Mouse (Mus musculus): Measurements from ENCODE around the gene Vrk2.

The Vrk2 gene

DNA sequence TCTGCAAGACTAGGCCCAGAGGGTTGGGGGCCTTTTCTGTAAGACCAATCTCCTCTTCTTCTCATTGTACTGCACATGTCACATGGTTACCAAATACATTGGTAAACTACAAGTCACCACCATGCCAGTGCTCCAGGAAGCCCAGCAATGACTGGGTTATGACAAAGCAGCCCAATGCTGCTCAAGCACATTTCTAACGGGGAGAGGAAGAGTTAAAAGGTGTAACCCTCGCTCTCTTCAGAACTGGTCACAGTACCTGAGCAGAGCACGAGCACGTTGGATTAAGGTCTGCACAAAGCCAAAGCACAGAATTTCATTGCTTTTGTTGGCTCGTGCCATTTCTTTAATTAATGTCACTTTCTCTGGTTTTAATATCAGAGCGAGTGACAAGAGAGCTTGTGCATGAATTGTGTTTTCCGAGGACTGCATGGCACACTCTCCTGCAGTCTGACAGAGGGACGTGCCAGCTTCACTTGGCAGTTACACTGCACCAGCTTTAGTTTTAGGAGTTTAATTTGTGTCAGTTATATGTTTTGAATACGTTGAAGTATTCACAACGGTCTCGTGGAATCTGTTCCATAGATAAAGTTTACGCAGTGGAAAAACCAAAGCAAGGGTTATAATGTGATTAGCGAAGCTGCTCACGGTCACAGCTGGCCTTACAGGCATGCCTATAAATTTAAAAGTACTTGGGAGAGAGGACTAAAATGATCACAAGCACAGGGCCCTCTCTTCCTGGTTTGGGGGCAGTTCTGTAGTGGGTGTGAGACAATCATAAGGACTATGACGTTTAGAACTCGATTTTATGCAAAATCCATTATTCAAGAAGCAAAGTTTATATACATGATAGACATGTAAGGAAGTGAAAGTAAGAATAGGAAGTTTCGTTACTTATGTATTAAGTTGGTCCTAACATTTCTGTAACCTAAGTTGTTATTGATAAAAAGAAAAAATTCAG, 8.1 kb downstream of the Vrk2 start:
- intact Hi-C loops (cut with DNase I) = no loop called here

GRCm38 (mm10) chr11:26551551-26551950, 42.2 kb downstream of the Vrk2 start:
- intact Hi-C loops (cut with DNase I) = no loop called here

GRCm38 (mm10) chr11:26537816-26538215, 56.0 kb downstream of the Vrk2 start:
- intact Hi-C loops (cut with DNase I) = no loop called here

GRCm38 (mm10) chr11:26533828-26534119, 60.0 kb downstream of the Vrk2 start:
- intact Hi-C loops (cut with DNase I) = no loop called here

DNA sequence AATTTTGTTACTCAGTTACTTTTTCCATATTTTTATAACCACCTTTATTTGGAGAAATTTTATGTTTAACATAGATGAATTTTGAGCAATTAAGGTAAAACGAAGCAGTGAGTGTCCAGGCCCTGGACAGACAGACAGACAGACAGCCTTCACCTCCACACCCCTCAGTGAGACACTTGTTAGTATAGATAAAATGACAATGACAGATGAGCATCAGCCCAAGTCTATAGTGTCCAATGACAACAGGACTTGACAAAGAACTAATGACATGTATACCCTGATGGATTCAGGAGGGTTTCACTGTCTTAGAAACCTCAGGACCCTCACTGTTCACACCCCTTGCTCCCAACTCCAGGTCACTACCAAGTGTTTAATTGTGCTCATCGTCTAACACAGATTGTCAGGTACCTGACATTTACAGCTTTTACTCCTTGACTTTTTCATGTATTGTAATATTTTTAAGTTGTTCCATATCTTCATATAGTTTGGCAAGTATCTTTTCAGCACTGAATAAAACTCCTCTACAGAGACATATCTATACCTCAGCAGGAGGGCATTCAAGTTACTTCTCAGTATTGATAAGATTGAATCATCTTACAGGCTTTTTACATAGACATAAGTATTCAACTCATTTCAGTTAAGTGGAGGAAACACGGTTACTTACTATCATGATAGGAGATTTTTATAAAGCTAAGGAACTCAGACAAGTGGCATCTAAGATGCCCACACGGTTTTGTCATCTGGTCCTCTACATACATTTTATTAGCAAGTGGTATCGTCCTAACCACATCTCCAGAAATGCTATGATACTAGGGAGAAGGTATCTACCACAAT, 60.6 kb downstream of the Vrk2 start:
- intact Hi-C loops (cut with DNase I) = no loop called here

DNA sequence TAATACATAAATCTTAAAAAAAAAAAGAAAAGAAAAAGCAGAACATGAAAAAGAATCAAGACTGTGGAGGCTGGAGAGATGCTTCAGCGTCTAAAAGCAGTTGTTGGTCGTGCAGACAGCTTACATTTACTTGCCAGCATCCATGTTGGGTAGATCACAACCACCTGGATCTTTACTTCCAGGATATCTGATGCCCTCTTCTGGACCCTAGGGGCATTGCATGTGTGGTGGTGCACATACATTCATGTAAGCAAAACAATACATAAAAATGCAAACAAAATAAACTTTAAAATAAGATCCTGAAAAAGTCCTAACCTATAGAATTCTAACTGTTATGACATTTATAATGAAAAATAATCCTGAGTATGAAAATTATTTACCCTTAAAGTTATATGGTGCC, 66.9 kb downstream of the Vrk2 start:
- intact Hi-C loops (cut with DNase I) = no loop called here

- intact Hi-C loops (cut with DNase I) = no loop called here
These were observed 74.8 kb downstream of the Vrk2 start for GRCm38 (mm10) chr11:26518991-26519390.

DNA sequence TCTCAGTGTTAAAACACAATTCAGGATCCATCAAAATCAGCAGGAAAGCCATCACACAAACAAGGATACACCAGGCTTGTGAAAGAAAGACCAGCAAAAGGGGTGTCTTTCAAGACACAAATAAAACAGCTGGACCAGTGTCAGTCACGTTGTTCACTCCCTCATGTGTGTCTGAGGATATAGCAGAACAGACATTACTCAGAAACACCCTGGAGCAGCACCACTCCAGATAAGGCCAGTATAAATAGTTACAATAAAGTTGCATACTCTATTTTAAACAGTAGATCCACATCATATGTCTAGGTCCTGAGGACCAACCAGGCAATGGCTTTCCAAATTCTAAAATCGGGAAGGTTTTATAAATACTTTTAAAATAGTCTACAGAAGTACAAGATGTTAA, 77.7 kb downstream of the Vrk2 start:
- intact Hi-C loops (cut with DNase I) = no loop called here

GRCm38 (mm10) chr11:26513683-26514082, 80.1 kb downstream of the Vrk2 start:
- intact Hi-C loops (cut with DNase I) = no loop called here

- intact Hi-C loops (cut with DNase I) = no loop called here
These were observed 97.8 kb downstream of the Vrk2 start for GRCm38 (mm10) chr11:26495951-26496350.

GRCm38 (mm10) chr11:26489761-26490466, 103.9 kb downstream of the Vrk2 start:
- intact Hi-C loops (cut with DNase I) = no loop called here

DNA sequence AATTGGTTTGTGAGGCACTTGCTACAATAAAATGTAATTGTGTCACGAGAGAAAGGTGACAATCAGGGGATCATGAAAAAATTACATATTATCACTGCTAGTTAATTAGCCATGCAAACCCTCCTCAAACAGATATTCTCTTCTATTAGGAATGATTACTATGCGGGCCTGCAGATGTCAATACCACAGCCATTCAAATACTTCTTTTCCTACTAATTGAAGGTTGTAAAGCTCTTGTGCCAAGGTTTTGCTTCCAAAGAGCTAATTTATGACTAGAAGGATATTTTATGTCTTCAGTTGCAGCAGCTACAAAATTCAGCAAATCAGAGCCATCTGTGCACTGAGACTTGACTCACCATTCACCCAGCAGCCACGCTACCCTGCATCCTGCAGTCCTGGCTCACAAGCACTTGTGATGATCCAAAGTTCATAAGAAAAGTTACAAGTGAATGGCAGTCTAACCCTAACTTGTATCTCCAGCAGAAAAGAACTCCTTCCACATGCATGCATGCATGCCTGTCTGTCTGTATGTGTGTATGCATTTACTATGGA, 112.0 kb downstream of the Vrk2 start:
- intact Hi-C loops (cut with DNase I) = no loop called here

DNA sequence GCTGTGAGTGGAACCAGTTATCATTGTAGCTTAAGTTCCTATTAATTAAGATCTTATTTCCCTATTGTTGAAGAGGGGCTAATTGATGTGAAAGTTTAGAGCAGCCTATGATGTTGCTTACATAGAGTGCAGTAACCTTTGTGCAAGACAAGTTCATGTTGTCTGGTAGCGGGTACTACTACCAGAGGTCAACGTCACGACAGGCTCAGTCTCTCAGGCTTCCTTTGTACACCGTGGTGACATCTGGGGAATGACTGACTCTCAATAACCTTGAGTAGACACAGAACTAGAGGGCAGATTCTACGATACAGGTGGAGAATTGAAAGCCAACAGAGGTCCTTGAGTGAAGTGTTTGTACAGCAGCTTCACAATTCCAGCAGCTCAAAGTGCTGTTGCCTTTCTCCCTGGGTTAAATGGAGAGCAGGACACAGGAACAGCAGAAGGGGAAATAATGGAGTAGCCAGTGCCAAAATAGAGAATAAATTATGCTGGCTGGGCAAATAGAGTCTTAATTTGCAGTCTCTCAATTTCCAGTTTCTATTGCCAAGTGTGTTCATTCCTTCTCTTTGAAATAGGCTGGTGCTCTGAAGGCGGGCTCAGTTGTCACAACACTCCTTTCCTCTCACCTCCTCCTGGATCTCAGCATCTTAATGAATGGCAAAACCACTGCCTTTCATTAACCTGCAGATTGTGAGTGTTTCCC, 116.6 kb downstream of the Vrk2 start:
- intact Hi-C loops (cut with DNase I) = no loop called here

DNA sequence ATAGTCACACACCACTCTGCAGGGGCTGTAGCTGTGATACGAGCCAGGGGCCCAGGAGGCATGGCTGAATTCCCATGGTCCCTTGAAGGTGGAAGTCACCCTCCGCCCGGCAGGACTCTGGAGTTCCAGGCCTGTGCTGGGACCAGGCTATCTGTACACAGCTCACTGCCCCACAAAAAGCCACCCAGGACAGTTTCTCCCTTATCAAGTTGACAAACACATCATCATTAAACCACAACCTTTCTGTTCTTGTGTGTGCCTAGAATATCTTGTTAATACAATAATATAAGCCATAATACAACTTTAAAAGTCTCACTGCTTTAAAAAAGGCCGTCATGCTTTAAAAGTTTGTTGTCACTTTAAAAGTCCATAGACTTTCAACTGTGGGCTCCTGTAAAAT, 139.7 kb downstream of the Vrk2 start:
- intact Hi-C loops (cut with DNase I) = no loop called here

DNA sequence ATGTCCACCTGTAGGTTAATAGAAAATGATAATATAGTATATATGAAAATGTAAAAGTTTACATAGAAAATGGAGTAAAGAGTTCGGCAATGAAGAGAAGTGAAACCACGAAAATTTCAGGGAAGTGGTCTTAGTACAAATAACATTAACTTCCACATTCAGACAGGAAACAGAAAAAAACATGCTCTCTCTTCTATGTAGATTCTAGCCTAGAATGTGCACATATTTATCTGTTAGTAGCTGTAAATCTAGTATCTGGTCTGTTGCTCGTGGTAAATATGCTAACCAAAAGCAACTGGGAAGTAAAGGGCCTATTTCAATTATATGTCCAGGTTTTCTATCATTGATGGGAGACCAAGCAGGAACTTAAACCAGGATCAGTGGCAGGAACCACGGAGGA, 141.1 kb downstream of the Vrk2 start:
- intact Hi-C loops (cut with DNase I) = no loop called here

GRCm38 (mm10) chr11:26451228-26451627, 142.6 kb downstream of the Vrk2 start:
- intact Hi-C loops (cut with DNase I) = no loop called here

DNA sequence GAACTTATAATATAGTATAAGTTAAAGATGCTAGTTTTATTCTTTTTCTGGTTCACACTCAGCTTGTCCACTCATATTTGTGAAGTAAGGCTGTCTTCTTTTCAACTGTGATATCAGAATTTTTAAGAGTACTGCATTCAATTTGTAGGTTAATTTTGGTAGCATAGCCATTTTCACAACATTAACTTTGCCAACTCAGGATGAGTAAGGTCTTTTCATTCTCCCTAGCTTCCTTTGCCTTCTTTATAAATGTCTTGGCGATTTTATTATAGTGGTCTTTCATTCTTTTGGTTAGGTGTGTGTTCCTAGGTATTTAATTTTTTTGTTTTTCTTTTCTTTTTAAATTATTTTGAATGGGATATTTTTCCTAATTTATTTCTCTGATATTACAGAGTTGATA, 143.2 kb downstream of the Vrk2 start:
- intact Hi-C loops (cut with DNase I) = no loop called here

- intact Hi-C loops (cut with DNase I) = no loop called here
These were observed 144.0 kb downstream of the Vrk2 start for GRCm38 (mm10) chr11:26449789-26450188.

- intact Hi-C loops (cut with DNase I) = no loop called here
These were observed 149.4 kb downstream of the Vrk2 start for GRCm38 (mm10) chr11:26444374-26444773.

DNA sequence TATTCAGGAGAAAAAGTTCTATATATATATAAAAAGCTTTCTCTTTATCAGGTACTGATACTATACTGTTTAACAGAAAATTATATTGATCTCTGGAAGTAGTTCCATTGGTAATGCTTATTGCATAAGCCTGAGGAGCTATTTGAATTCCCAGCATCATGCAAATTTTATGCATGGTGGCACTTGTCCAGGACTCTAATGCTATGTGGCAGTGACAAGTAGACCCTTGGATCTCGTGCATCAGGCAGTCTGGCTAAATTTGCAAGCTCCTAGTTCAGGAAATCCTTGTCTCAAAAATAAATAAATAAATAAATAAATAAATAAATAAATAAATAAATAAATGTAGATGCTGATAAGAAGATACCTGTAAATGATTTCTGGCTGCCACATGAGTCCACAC, 152.7 kb downstream of the Vrk2 start:
- intact Hi-C loops (cut with DNase I) = no loop called here

- intact Hi-C loops (cut with DNase I) = no loop called here
These were observed 156.0 kb downstream of the Vrk2 start for GRCm38 (mm10) chr11:26437818-26438217.

All from adrenal gland (tissue).